Mouse (Mus musculus): ENCODE data around the gene Fbxo27. TPM values are rescaled to one million over a fixed set of nuclear protein-coding genes. Genes with fewer than 3 reads are reported as not detected.
"Not testable (repeated sequence)": the region's sequence is repeated elsewhere in the genome, so short reads cannot be mapped to it uniquely, and the experiment has no call there.

Gene Fbxo27
- polyA plus RNA-seq (2015; fragmentation: Nextera tagmentation; extraction: Ambion mirVana): 15.7 and 16.3 TPM in 2 replicates

DNA sequence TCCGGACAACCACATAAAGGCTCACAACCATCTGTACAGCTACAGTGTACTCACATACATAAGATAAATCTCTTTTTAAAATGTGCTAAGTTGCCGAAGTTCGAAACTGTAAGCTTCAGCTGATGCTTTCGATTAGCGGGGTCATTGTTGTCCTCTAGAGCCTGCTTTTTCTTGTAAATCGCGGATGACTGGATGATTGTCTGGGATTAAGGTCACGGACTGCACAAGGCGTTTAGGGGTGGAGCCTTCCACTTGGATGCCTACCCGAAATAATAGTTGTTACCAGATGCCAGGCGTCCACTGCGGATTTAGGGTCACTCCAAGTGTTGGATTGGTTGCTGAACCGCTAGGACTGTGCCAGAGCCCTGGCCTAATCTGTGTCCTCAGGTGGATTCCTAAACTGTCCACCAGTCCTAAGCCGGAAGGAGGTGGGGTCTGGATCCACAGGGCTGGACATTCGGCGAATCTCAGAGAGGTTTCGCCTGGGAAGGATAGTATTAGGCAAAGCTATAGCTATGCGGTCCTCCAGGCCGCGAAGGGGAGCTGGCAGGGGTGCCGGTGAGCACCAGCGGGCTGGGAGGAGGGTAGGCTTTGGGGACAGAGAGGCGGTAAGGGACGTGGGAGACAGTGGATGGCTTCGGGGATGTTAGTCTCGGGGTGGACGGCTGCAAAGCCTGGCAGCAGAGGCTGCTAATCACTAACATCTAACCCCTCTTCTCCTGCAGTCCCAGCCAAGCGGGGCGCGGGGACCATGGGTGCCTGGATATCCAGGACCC is at the start of gene Fbxo27:
Gene Fbxo27, plus strand, starts transcription at position 305 of the 776 bp plus-strand sequence.
- no peak for DNase-seq (ENCODE audit: low spot score)

GRCm38 (mm10) chr7:28645366-28645765 is 47.3 kb upstream of the Fbxo27 start:
- no peak for DNase-seq (ENCODE audit: low spot score)

DNA sequence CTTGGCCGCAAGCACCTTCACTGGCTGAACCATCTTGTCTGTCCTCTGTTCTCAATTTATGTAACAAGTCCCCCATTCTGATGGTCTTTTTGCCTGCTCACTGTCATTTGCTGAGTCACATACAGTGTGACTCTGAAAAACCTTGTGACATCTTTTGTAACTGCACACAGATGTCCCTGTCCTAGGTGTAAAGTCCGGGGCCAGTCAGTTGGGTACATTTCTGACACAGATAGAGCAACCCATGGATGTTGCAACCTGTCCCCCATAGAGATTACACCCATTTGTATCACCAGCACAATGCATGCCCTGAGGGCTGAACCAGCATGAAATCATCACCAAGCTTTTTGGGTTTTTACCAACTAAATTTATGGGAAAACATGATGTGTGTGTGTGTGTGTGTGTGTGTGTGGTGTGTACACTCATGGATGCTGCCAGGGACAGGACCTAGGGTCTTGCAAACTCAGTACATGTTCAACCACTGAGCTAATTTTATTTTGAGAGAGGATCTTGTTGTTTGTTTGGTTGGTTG is 46.6 kb upstream of the Fbxo27 start:
- no peak for DNase-seq (ENCODE audit: low spot score)

DNA sequence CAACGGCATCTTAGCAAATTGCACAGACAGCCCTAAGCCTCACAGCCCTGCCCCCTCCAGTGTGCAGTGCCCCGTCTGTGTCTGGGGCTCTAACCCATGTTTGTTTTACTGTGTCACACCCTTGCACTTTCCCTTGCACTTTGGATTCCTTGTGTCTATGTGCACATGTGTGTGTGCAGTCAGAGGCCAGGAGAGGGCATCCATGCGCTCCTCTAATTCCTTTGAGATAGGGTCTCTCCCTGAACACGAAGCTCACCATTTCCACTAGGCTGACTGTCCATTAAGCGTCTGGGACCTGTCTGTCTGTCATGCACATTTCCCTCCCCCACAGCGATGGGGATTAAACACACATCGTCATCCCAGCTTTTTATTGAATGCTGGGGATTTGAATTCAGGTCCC is 45.6 kb upstream of the Fbxo27 start:
- DNase-seq (ENCODE audit: low spot score): peak; percentile 41

GRCm38 (mm10) chr7:28651157-28651556 is 41.5 kb upstream of the Fbxo27 start:
- DNase-seq (ENCODE audit: low spot score): no peak

- no peak for DNase-seq (ENCODE audit: low spot score)
These were observed 36.2 kb upstream of the Fbxo27 start for GRCm38 (mm10) chr7:28656430-28656829.

GRCm38 (mm10) chr7:28665620-28666579 is 26.7 kb upstream of the Fbxo27 start:
- DNase-seq (ENCODE audit: low spot score): peak; percentile 54

DNA sequence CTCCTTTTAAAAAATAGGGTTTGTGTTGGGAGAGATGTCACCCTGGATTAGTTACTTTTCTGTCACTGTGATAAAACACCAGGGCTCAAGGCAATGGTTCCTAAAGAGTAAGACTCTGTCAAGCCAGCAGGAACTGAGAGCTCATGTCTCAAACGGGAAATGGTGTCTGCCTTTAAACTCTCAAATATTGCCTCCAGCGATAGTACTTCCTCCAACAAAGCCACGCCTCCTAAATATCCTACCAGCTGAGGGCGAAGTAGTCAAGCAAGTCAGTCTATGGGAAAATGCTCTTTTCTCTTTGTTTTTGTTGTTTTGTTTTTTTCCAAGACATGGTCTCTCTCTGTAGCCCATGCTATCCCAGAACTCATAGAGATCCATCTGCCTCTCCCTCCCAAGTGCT is 21.5 kb upstream of the Fbxo27 start:
- DNase-seq (ENCODE audit: low spot score): peak; percentile 75

DNA sequence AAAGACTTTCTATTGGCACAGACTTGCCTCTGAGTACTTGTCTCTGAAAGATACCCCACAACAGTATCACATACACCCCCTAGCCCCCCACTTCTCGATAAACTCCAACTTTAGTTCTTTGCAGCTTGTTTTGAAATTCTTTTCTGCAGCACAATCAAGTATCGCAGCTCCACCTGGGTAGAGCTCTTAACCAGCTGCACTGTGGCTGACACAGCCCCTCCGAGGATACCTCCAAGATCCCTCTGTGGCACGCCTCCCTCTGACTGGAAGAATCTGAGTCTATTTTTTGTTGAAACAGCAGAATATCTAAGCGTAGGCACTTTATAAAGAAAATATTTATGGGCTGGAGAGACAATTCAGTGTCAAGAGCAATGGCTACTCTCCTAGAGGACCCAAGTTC is 20.4 kb upstream of the Fbxo27 start:
- peak; percentile 47 for DNase-seq (ENCODE audit: low spot score)

DNA sequence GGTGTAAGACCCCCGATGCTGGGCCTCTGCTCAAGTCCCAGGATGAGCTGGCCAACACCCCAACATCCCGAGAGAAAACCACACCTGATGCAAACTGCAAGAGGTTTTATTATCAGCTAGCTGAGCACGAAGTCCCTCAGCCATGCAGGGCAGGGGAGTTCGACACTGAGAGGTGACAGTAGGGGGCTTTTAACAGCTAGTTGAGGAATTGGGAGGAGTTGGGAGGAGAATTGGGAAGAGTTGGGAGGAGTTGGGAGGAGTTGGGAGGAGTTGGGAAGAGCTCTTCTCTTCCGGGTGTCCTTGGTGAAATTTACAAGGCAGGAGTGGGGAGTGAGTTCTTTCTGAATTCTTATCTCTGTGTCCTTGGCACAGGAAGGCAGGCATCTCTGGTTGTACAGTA is 19.9 kb upstream of the Fbxo27 start:
- not testable (repeated sequence) for DNase-seq (ENCODE audit: low spot score)

GRCm38 (mm10) chr7:28674994-28675393 is 17.7 kb upstream of the Fbxo27 start:
- no peak for DNase-seq (ENCODE audit: low spot score)

- no peak for DNase-seq (ENCODE audit: low spot score)
These were observed 16.9 kb upstream of the Fbxo27 start for GRCm38 (mm10) chr7:28675746-28676145.

GRCm38 (mm10) chr7:28676811-28677541 is 15.7 kb upstream of the Fbxo27 start:
- DNase-seq (ENCODE audit: low spot score): peak; percentile 24

GRCm38 (mm10) chr7:28677624-28678023 is 15.0 kb upstream of the Fbxo27 start:
- no peak for DNase-seq (ENCODE audit: low spot score)

GRCm38 (mm10) chr7:28691075-28691474 is 1.6 kb upstream of the Fbxo27 start:
- DNase-seq (ENCODE audit: low spot score): no peak

DNA sequence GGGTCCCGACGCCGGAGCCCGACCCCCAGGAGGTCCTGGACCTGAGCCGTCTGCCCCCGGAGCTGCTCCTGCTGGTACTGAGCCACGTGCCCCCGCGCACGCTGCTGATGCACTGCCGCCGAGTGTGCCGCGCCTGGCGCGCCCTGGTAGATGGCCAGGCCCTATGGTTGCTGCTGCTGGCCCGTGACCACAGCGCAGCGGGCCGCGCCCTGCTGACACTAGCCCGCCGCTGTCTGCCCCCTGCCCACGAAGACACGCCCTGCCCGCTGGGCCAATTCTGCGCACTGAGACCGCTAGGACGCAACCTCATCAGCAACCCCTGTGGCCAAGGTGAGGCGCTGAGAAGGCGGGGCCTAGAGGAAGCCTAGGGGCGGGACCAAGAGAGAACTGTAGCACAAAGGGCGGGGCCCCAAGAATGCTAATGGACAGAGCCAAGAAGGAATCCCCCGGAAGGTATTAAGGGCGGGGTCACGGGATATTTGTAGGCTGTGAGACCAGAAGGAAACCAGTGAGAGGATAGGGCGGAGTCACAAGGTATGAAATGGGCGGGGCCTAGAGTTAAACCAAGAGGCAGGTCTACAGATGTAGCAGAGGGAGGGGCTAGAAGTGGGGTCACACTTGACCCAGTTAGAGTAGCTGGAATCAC is 795 bp downstream of the Fbxo27 start:
- DNase-seq (ENCODE audit: low spot score): peak; percentile 97

DNA sequence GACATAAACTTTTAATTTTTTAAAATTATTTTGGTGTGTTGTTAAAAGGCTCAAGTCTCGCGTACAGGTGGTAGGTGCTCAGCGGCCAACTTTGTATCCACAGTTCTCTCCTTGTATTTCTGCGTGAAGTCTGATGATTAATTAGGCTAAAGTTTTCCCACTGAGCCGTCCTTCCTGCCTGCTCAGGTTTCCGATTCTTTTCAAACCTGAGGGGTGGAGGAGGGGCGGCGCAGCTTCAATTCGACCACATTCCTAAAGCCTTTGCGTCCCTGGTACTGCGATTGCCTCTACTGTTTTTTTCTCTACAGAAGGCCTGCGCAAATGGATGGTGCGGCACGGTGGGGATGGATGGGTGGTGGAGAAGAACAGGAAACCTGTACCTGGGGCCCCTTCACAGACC is 1.8 kb downstream of the Fbxo27 start:
- DNase-seq (ENCODE audit: low spot score): peak; percentile 39

DNA sequence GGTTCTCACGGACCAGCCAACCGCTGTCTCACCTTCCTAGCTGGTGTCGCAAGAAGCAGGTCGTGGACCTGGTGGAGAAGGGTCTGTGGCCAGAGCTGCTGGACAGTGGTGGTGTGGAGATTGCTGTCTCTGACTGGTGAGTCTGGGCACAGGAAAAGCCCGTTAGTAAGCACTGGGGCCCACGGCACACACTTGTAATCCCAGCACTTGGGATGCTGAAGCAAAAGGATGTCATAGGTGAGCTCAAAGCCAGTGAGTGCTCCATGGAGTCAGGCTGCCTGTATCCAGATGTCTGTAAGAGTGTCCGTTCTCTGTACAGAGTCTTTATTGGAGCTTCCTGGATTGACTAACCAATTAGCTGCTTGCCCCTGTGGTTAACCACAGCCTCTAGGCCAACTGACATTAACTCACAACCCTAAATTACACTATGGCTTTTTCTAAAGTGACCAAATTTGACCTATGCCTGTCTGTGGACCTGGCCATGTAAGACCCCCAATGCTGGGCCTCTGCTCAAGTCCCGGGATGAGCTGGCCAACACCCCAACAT is 2.4 kb downstream of the Fbxo27 start:
- DNase-seq (ENCODE audit: low spot score): no peak

GRCm38 (mm10) chr7:28697277-28697676 is 4.6 kb downstream of the Fbxo27 start:
- DNase-seq (ENCODE audit: low spot score): no peak

DNA sequence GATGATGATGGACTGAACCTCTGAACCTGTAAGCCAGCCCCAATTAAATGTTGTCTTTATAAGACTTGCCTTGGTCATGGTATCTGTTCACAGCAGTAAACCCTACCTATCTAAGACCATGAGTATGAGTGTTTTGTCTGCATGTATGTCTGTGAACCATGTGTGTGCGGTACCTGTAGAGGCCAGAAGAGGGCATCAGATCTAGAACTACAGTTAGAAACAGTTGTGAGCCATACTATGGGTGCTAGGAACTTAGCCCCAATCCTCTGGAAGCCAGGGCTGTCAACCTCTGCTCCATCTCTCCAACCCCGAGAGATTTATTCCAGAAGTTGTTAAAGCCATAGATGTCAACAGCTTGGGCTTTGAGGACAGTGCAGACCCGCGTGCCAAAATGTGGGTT is 7.6 kb downstream of the Fbxo27 start:
- DNase-seq (ENCODE audit: low spot score): no peak

All from thymus, postnatal 0 days (tissue).